ENCODE assay signal across 8 mouse cellular contexts in the genomic region with DNA sequence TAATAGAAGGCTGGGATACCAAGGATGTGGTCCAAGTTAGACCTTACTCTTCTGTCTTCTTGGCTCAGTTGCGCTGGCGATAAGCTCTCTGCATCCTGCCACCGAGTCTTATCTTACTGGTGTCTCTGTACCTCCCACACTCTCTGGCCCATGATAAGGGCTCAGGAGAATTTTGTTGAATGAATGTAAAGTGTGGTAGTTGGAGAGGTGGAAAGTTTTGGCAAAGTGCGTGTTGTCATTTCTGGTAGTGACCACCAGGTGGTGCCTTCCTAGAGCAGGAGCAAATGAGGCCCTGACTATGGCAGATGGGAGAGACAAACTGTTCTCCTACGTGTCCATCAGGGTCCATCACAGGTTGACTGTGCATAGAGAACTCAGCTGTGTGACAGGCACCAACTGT.
DNase-seq lines count a peak whose midpoint lies in the region; ATAC-seq and TF ChIP-seq lines count a peak whose summit lies in the region.

No protein-coding gene starts in this region.

- H3K27me3 ChIP-seq in forebrain, embryonic 10.5 days (ENCODE audit: poor library complexity, severe bottlenecking) = no peaks in the 10 kb centered on the region
- no peaks in the 10 kb centered on the region for H3K27me3 ChIP-seq in forebrain, embryonic 13.5 days
- H3K27me3 ChIP-seq in kidney, postnatal 0 days (ENCODE audit: insufficient read depth, low read length) = no peaks in the 10 kb centered on the region
- H3K27me3 ChIP-seq in midbrain, embryonic 15.5 days (replicated peaks) = no peaks in the 10 kb centered on the region

- no peak overlapping the region for H3K4me3 ChIP-seq in forebrain, embryonic 10.5 days
- H3K4me3 ChIP-seq in forebrain, embryonic 13.5 days = no peak overlapping the region
- H3K4me3 ChIP-seq in kidney, postnatal 0 days (replicated peaks; ENCODE audit: low read depth, low read length) = no peak overlapping the region
- no peak overlapping the region for H3K4me3 ChIP-seq in midbrain, embryonic 15.5 days

- H3K9ac ChIP-seq in forebrain, embryonic 13.5 days = no peak overlapping the region
- H3K9ac ChIP-seq in kidney, postnatal 0 days (ENCODE audit: low read depth, low read length) = no peak overlapping the region
- H3K9ac ChIP-seq in midbrain, embryonic 15.5 days = no peak overlapping the region

- peak; percentile 71 for TF ChIP-seq CTCF in kidney, postnatal 0 days (IDR thresholded peaks at IDR 0.05; ENCODE audit: low read depth)

- no peak for ATAC-seq in forebrain, embryonic 13.5 days
- no peak for ATAC-seq in kidney, postnatal 0 days (replicated peaks; ENCODE audit: low FRiP score, low read depth)
- no peak for ATAC-seq in midbrain, embryonic 15.5 days (replicated peaks)

- H3K4me2 ChIP-seq in forebrain, embryonic 13.5 days = no peak overlapping the region
- H3K4me2 ChIP-seq in kidney, postnatal 0 days (ENCODE audit: low read length) = no peak overlapping the region
- no peak overlapping the region for H3K4me2 ChIP-seq in midbrain, embryonic 15.5 days

- H3K4me1 ChIP-seq in forebrain, embryonic 10.5 days = peaks cover 9% of the 10 kb centered on the region
- H3K4me1 ChIP-seq in forebrain, embryonic 13.5 days = no peaks in the 10 kb centered on the region
- H3K4me1 ChIP-seq in kidney, postnatal 0 days (replicated peaks; ENCODE audit: insufficient read depth, low read length) = no peaks in the 10 kb centered on the region
- H3K4me1 ChIP-seq in midbrain, embryonic 15.5 days = 0 out of 2 replicates have a peak, but pooled peaks cover 3% of the 10 kb centered on the region

- no peaks in the 10 kb centered on the region for H3K9me3 ChIP-seq in forebrain, embryonic 10.5 days
- H3K9me3 ChIP-seq in forebrain, embryonic 13.5 days (replicated peaks) = no peaks in the 10 kb centered on the region
- no peaks in the 10 kb centered on the region for H3K9me3 ChIP-seq in kidney, postnatal 0 days (replicated peaks; ENCODE audit: low read length)
- H3K9me3 ChIP-seq in midbrain, embryonic 15.5 days = no peaks in the 10 kb centered on the region

- 58% methylated on average over 5 of the region's 5 CpGs for WGBS in forebrain, embryonic 10.5 days
- 60% methylated on average over 5 of the region's 5 CpGs for WGBS in forebrain, embryonic 13.5 days
- 53% methylated on average over 5 of the region's 5 CpGs for WGBS in kidney, postnatal 0 days
- 59% methylated on average over 5 of the region's 5 CpGs for WGBS in midbrain, embryonic 15.5 days

- no peak overlapping the region for H3K27ac ChIP-seq in forebrain, embryonic 10.5 days
- no peak overlapping the region for H3K27ac ChIP-seq in forebrain, embryonic 13.5 days
- H3K27ac ChIP-seq in kidney, postnatal 0 days = no peak overlapping the region
- H3K27ac ChIP-seq in midbrain, embryonic 15.5 days = no peak overlapping the region

- DNase-seq in forebrain, embryonic 10.5 days (ENCODE audit: extremely low spot score, low spot score) = peak; percentile 23
- DNase-seq in right cerebral cortex, adult 18-20 months = peak; percentile 42
- DNase-seq in right cerebral cortex, postnatal 10 days (ENCODE audit: low spot score in 2 of 2) = no peak
- peak; percentile 39 for DNase-seq in cerebellum, adult 9-10 months
- peak; percentile 35 for DNase-seq in kidney, postnatal 0 days (ENCODE audit: low spot score)
- peak; percentile 27 for DNase-seq in lung, postnatal 10 days

- H3K36me3 ChIP-seq in forebrain, embryonic 10.5 days (replicated peaks) = no peaks in the 10 kb centered on the region
- H3K36me3 ChIP-seq in forebrain, embryonic 13.5 days (ENCODE audit: poor library complexity, severe bottlenecking) = no peaks in the 10 kb centered on the region
- no peaks in the 10 kb centered on the region for H3K36me3 ChIP-seq in kidney, postnatal 0 days (ENCODE audit: insufficient read depth, low read length)
- no peaks in the 10 kb centered on the region for H3K36me3 ChIP-seq in midbrain, embryonic 15.5 days (replicated peaks)

Comparison
In these comparisons a context has a peak if more than half of its experiments do, and no peak if none do; other contexts are left out.
1. DNase-seq: peak in forebrain, embryonic 10.5 days (single experiment), right cerebral cortex, adult 18-20 months (single experiment), cerebellum, adult 9-10 months (single experiment), kidney, postnatal 0 days (single experiment) and lung, postnatal 10 days (single experiment); none in right cerebral cortex, postnatal 10 days (0 of 2).